8 mouse cellular contexts compared by ENCODE assay signal in genomic region chr11:88654391-88655213, GRCm38 (mm10).
DNase-seq lines count a peak whose midpoint lies in the region; ATAC-seq lines count a peak whose summit lies in the region.

No protein-coding gene starts in this region.

- WGBS in lung, embryonic 15.5 days = 57% methylated on average over 18 of the region's 18 CpGs
- WGBS in forebrain, embryonic 10.5 days = 93% methylated on average over 18 of the region's 18 CpGs

- H3K4me3 ChIP-seq in lung, embryonic 15.5 days = no peak overlapping the region
- H3K4me3 ChIP-seq in forebrain, embryonic 10.5 days = no peak overlapping the region

- peak overlapping the region; percentile 6; the same call in 1 of the 2 replicates for H3K4me2 ChIP-seq in lung, embryonic 15.5 days

- H3K36me3 ChIP-seq in lung, embryonic 15.5 days = peaks cover 4% of the 10 kb centered on the region; the same call in 1 of the 2 replicates
- H3K36me3 ChIP-seq in forebrain, embryonic 10.5 days (replicated peaks) = peaks cover 85% of the 10 kb centered on the region

- DNase-seq in adrenal gland, adult 2 months = peak; percentile 54
- no peak for DNase-seq in adrenal gland, adult 18-20 months (ENCODE audit: low spot score in 2 of 2)
- DNase-seq in lung, postnatal 14 days = no peak
- DNase-seq in kidney, postnatal 25 days = peak; percentile 82 to 93
- DNase-seq in yolk sac, embryonic 10.5 days (ENCODE audit: low spot score) = peak; percentile 51
- no peak for DNase-seq in forebrain, embryonic 10.5 days (ENCODE audit: extremely low spot score, low spot score)
- DNase-seq in natural killer cell, adult 2 months (ENCODE audit: low spot score in 2 of 2) = no peak

- no peaks in the 10 kb centered on the region for H3K27me3 ChIP-seq in lung, embryonic 15.5 days
- no peaks in the 10 kb centered on the region for H3K27me3 ChIP-seq in forebrain, embryonic 10.5 days (ENCODE audit: poor library complexity, severe bottlenecking)

- H3K4me1 ChIP-seq in lung, embryonic 15.5 days = peaks cover 37% of the 10 kb centered on the region
- peaks cover 55% of the 10 kb centered on the region for H3K4me1 ChIP-seq in forebrain, embryonic 10.5 days

- ATAC-seq in lung, embryonic 15.5 days (ENCODE audit: borderline replicate concordance, extremely low read depth, low FRiP score, low TSS enrichment) = no peak

- no peaks in the 10 kb centered on the region for H3K9me3 ChIP-seq in lung, embryonic 15.5 days
- H3K9me3 ChIP-seq in forebrain, embryonic 10.5 days = no peaks in the 10 kb centered on the region

- H3K27ac ChIP-seq in lung, embryonic 15.5 days = peak overlapping the region; percentile 76
- H3K27ac ChIP-seq in forebrain, embryonic 10.5 days = no peak overlapping the region

- no peak overlapping the region for H3K9ac ChIP-seq in lung, embryonic 15.5 days

Comparison
In these comparisons a context has a peak if more than half of its experiments do, and no peak if none do; other contexts are left out.
1. DNase-seq: peak in adrenal gland, adult 2 months (single experiment), kidney, postnatal 25 days (2 of 2) and yolk sac, embryonic 10.5 days (single experiment); none in adrenal gland, adult 18-20 months (0 of 2), lung, postnatal 14 days (single experiment), forebrain, embryonic 10.5 days (single experiment) and natural killer cell, adult 2 months (0 of 2).